8 mouse cellular contexts compared by ENCODE assay signal in genomic region chr8:121935341-121936294, GRCm38 (mm10). TPM values are rescaled to one million over a fixed set of nuclear protein-coding genes. Genes with fewer than 3 reads are reported as not detected.
A peak's percentile ranks its signal among the peaks of the same experiment; 100 is the strongest.
DNase-seq lines count a peak whose midpoint lies in the region; ATAC-seq and TF ChIP-seq lines count a peak whose summit lies in the region.
"Had no signal": no experiment of that assay in that cellular context is flagged by ENCODE, and none has a peak within 500 bp of the region (broad histone marks: within the 10 kb centered on the region; RNA-seq: fewer than 3 reads in every experiment).

No protein-coding gene starts in this region.

- no peak for ATAC-seq in liver, postnatal 0 days
- no peak for ATAC-seq in limb, embryonic 13.5 days (ENCODE audit: low FRiP score, low read depth)

- H3K4me1 ChIP-seq in liver, postnatal 0 days (ENCODE audit: insufficient read depth), result no peaks in the 10 kb centered on the region
- H3K4me1 ChIP-seq in limb, embryonic 13.5 days, result peaks cover 19% of the 10 kb centered on the region

- H3K36me3 ChIP-seq in liver, postnatal 0 days (replicated peaks; ENCODE audit: insufficient read depth, low read length), result no peaks in the 10 kb centered on the region; the same call in 1 of the 2 replicates
- H3K36me3 ChIP-seq in limb, embryonic 13.5 days, result no peaks in the 10 kb centered on the region

- no peak overlapping the region for H3K27ac ChIP-seq in liver, postnatal 0 days (ENCODE audit: low read depth)
- H3K27ac ChIP-seq in limb, embryonic 13.5 days, result no peak overlapping the region

- TF ChIP-seq CTCF in liver, postnatal 0 days (IDR thresholded peaks at IDR 0.05; ENCODE audit: low read depth), result peak; percentile 51

- no peak overlapping the region for H3K9ac ChIP-seq in liver, postnatal 0 days (replicated peaks)
- peak overlapping the region; percentile 36; the same call in 1 of the 2 replicates for H3K9ac ChIP-seq in limb, embryonic 13.5 days

- 63% methylated on average over 12 of the region's 12 CpGs for WGBS in liver, postnatal 0 days (ENCODE audit: insufficient replicate concordance)
- WGBS in limb, embryonic 13.5 days, result 50% methylated on average over 12 of the region's 12 CpGs

- no peak for DNase-seq in liver, postnatal 0 days
- DNase-seq in liver, result no peak
- DNase-seq in cerebellum, adult 9-11 months, result peak; percentile 85
- DNase-seq in frontal cortex, postnatal 36 days (ENCODE audit: low spot score in 2 of 2), result peak; percentile 52 to 71
- peak; percentile 55 for DNase-seq in right cerebral cortex, postnatal 25 days
- no peak for DNase-seq in heart, postnatal 36 days

- no peaks in the 10 kb centered on the region for H3K9me3 ChIP-seq in liver, postnatal 0 days (ENCODE audit: low read length)
- H3K9me3 ChIP-seq in limb, embryonic 13.5 days, result no peaks in the 10 kb centered on the region

- intact Hi-C loops in heart, postnatal 36 days (cut with DNase I), result no loop called here

- no peak for TF ChIP-seq EP300 in liver, postnatal 0 days (IDR thresholded peaks at IDR 0.05; ENCODE audit: low read depth)

- no peaks in the 10 kb centered on the region for H3K27me3 ChIP-seq in liver, postnatal 0 days (ENCODE audit: insufficient read depth, low read length)
- H3K27me3 ChIP-seq in limb, embryonic 13.5 days, result no peaks in the 10 kb centered on the region

- no peak overlapping the region for H3K4me3 ChIP-seq in liver, postnatal 0 days (ENCODE audit: low read depth, low read length)
- no peak overlapping the region for H3K4me3 ChIP-seq in limb, embryonic 13.5 days
- H3K4me3 ChIP-seq: myocyte had no signal

- no peak overlapping the region for H3K4me2 ChIP-seq in liver, postnatal 0 days (ENCODE audit: low read depth, low read length)
- H3K4me2 ChIP-seq in limb, embryonic 13.5 days (replicated peaks), result no peak overlapping the region

RNA-seq across cellular contexts. Expression of gene Car5a, which starts 9.1 kb away (rescaled TPM):
- polyA plus RNA-seq in liver, postnatal 0 days (2015; fragmentation: Nextera tagmentation; extraction: Ambion mirVana), result 5.9 and 9.6 TPM in 2 replicates
- polyA plus RNA-seq in limb, embryonic 13.5 days (2015; fragmentation: Nextera tagmentation; extraction: Ambion mirVana), result not detected in 2 replicates
- total RNA-seq in heart, postnatal 36 days (2021), result not detected
- polyA plus RNA-seq: myocyte had no signal

RNA-seq across cellular contexts. Expression of gene Banp, which starts 13.9 kb away (rescaled TPM):
- 7.6 and 7.9 TPM in 2 replicates for polyA plus RNA-seq in liver, postnatal 0 days (2015; fragmentation: Nextera tagmentation; extraction: Ambion mirVana)
- 42.0 and 53.6 TPM in 2 replicates for polyA plus RNA-seq in limb, embryonic 13.5 days (2015; fragmentation: Nextera tagmentation; extraction: Ambion mirVana)
- total RNA-seq in heart, postnatal 36 days (2021), result 10 to 100 TPM in 1 of 2 experiments, 1 to 10 TPM in 1; 8.5 to 19.2 TPM

RNA-seq across cellular contexts. Expression of gene Slc7a5, which starts 28.1 kb away (rescaled TPM):
- polyA plus RNA-seq in liver, postnatal 0 days (2015; fragmentation: Nextera tagmentation; extraction: Ambion mirVana), result 10.5 and 10.8 TPM in 2 replicates
- polyA plus RNA-seq in limb, embryonic 13.5 days (2015; fragmentation: Nextera tagmentation; extraction: Ambion mirVana), result 14.2 TPM in 2 replicates
- 1 to 10 TPM; 3.1 to 3.6 TPM for total RNA-seq in heart, postnatal 36 days (2021)

Comparison
In these comparisons a context has a peak if more than half of its experiments do, and no peak if none do; other contexts are left out.
1. DNase-seq: peak in cerebellum, adult 9-11 months (single experiment), frontal cortex, postnatal 36 days (2 of 2) and right cerebral cortex, postnatal 25 days (single experiment); none in liver, postnatal 0 days (single experiment), liver (single experiment) and heart, postnatal 36 days (0 of 2).